Mouse (Mus musculus) spleen, adult 2 months (tissue): ENCODE measurements around the gene Zcchc24. TPM values are rescaled to one million over a fixed set of nuclear protein-coding genes. Genes with fewer than 3 reads are reported as not detected.

ENCODE experiments used
- DNase-seq, 2 experiments: peaks; one replicate each; pipeline versions ENCODE4 v3.0.0 to v3.0.0-alpha.2; 2012 to 2021; ENCODE audit warnings: low spot score in 2 of 2, low read depth in 1 of 2
- H3K27ac ChIP-seq: fragments of 200-500 bp; 2 replicates; pipeline ENCODE4 v1.5.1; 2012; ENCODE audit warnings: low read length, inconsistent platforms; ENCODE audit not compliant: insufficient read depth
- H3K27me3 ChIP-seq: fragments of 200-500 bp; 2 replicates; pipeline ENCODE4 v1.6.1; 2012; ENCODE audit warnings: mild to moderate bottlenecking, moderate library complexity, low read length, inconsistent platforms; ENCODE audit not compliant: control insufficient read depth, insufficient read depth
- H3K36me3 ChIP-seq: fragments of 200-500 bp; 2 replicates; pipeline ENCODE4 v1.6.1; 2012; ENCODE audit warnings: mild to moderate bottlenecking, low read length, inconsistent platforms; ENCODE audit not compliant: control insufficient read depth, insufficient read depth
- H3K4me1 ChIP-seq: fragments of 200-500 bp; 2 replicates; pipeline ENCODE4 v1.6.1; 2011; ENCODE audit warnings: inconsistent platforms; ENCODE audit not compliant: control insufficient read depth, insufficient read depth, insufficient read length
- H3K4me3 ChIP-seq: fragments of 200-500 bp; 2 replicates; pipeline ENCODE4 v1.5.1; 2011; ENCODE audit warnings: mild to moderate bottlenecking, inconsistent platforms; ENCODE audit not compliant: insufficient read depth, insufficient read length; ENCODE audit errors: extremely low read depth
- CTCF ChIP-seq: fragments of 200-500 bp; IDR thresholded peaks from 2 replicates; pipeline ENCODE4 v1.5.1; 2011; ENCODE audit warnings: mild to moderate bottlenecking, inconsistent platforms; ENCODE audit not compliant: insufficient read depth, insufficient read length, insufficient replicate concordance; ENCODE audit errors: extremely low read depth
- POLR2A ChIP-seq: fragments of 200-500 bp; IDR thresholded peaks from 2 replicates; pipeline ENCODE4 v1.6.1; 2011; ENCODE audit warnings: low read depth, low read length, inconsistent platforms
- WGBS: fragments of 180-500 bp; shearing (Covaris S2); methylation state at CpG from one replicate; pipeline ENCODE4 v1.1.7; 2018; 5-methylcytosine and 5-hydroxymethylcytosine counted together
- polyA plus RNA-seq: library from polyadenylated mRNA; depleted of rRNA; stranded (reverse); fragments of >200 nt; gene quantifications from 2 replicates; pipeline ENCODE4 v1.2.3, GENCODE M21; 2012; rRNA removed

The Zcchc24 gene
- polyA plus RNA-seq, 1 experiment, result 14.9 TPM

DNA sequence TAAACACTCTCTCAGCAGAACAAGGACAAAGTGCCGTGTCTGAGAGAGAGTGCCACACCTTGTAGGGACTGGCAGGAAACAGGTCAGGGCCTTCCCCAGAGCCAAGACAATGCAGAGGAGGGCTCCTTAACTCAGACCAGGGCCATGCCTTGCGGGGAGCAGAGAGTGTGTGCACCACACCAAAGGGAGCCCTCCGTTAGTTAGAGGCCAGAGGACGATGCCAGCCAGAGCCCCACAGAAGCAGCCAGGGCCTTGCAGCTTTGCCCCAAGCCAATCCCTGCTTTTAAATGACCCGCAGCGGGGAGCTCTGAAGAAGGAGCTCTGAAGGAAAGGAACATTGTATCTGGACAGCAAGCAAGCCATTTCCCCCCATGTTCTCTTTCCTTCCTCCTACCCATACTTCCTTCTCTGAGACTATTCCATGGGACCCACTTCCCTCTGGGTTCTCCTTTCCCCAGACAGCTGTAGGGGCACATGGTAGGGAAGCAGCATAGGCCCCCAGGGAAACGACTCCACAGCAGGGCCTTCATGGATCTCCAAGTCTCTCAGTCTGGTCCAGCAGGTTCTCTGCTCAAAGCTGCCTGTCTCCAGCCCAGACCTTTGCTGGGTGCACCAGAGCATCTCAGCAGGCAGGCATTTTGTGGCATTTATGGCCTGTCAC lies 105.1 kb downstream of the Zcchc24 start:
- Histone ChIP-seq H3K4me3 (no peak overlapping the region), H3K27me3 (no peaks in the 10 kb centered on the region), H3K36me3 (peaks cover 49% of the 10 kb centered on the region), H3K4me1 (no peaks in the 10 kb centered on the region), H3K27ac (no peak overlapping the region)
- DNase-seq, result no peak
- no peak for TF ChIP-seq CTCF
- TF ChIP-seq POLR2A, result no peak
- WGBS, result 84% methylated on average over 7 of the region's 7 CpGs

Other genes starting within 250 kb of the Zcchc24 start
- 50.4 and 68.4 TPM in 2 replicates for gene Ppif, start 74.9 kb downstream of the Zcchc24 start, polyA plus RNA-seq
- 64.2 and 68.4 TPM in 2 replicates for gene Anxa11, start 73.1 kb upstream of the Zcchc24 start, polyA plus RNA-seq
- 1.2 and 1.6 TPM in 2 replicates for gene Plac9a, start 134.1 kb upstream of the Zcchc24 start, polyA plus RNA-seq
- gene Tmem254a, start 158.6 kb upstream of the Zcchc24 start, polyA plus RNA-seq, result 2.7 and 3.1 TPM in 2 replicates
- gene Cphx1, start 169.3 kb upstream of the Zcchc24 start, polyA plus RNA-seq, result not detected in 2 replicates
- gene Duxbl1, start 209.5 kb upstream of the Zcchc24 start, polyA plus RNA-seq, result 0.08 and 0.22 TPM in 2 replicates